Mouse (Mus musculus) frontal cortex, adult 2 months (tissue): ENCODE results near the gene Gm11937. TPM values are rescaled to one million over a fixed set of nuclear protein-coding genes. Genes with fewer than 3 reads are reported as not detected.
"Not testable (repeated sequence)": the region's sequence is repeated elsewhere in the genome, so short reads cannot be mapped to it uniquely, and the experiment has no call there.

Source experiments
- DNase-seq, 2 experiments: peaks; one replicate each; pipeline ENCODE4 v3.0.0; 2022; ENCODE audit warnings: low spot score in 1 of 2; ENCODE audit errors: extremely low spot score in 1 of 2
- polyA plus RNA-seq: library from polyadenylated mRNA; depleted of rRNA; stranded (reverse); fragments of >200 nt; gene quantifications from 2 replicates; pipeline ENCODE4 v1.2.3, GENCODE M21; 2012; rRNA removed

The Gm11937 gene
- not detected in 2 replicates for polyA plus RNA-seq

DNA sequence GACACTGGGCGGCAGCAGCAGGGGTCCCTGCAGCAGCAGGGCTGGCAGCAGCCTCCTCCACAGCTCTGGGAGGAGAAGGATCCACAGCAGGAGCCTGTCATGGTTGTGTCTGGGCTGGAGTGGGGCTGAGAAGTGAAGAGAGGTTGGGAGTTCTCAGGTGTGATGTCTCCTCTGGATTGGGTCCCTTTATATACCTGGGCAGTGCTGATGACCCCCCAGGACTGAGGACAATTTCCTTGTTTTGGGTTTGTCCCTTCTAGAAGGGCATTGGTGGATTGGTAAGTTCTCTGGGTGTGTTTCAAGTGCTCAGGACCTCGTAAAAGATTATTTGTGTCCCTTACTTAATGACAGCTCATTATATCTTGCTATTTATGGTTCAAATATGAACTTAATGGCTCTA, at the start of gene Gm11937:
Gene Gm11937 (minus strand): TSS at position 101 of the 400 bp plus-strand sequence.
- not testable (repeated sequence) for DNase-seq

DNA sequence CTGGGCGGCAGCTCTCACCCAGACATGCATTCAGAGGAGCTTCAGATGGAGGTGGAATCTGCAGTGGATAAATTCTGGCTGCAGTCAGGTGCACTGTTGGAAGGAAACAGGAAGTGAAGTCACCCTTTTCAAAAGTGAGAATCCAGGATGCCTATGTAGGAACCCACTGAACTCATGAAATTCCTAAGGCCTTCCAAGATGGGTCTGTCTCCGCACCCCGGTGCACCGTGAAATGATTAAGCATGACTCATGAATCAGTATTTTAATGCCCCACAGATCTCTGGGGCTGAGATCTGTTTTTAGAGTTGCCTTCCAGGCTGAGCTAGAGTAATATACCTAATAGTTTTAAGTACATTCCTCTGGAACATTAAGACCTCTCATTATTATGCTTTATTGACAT, 49.3 kb upstream of the Gm11937 start:
- no peak for DNase-seq

DNA sequence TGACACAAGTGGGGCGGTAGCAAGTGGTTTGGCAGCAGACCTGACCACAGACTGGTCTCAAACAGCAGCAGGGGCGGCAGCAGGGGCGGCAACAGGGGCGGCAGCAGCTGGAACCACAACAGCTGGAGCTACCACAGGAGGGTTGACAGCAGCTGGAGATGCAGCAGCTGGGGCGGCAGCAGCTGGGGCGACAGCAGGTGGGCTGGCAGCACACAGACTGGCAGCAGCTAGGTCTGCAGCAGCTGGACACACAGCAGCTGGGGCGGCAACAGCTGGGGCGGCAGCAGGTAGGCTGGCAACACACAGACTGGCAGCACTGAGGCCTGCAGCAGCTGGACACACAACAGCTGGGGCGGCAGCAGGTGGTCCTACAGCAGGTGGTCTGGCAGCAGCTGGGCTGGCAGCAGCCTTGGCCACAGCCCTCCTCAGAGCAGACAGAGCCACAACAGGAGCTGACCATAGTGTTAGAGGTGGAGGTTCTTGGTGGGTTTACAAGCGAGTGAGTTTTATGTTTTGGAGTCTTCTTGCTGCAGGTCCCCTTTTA, 48.5 kb upstream of the Gm11937 start, which contains the start of gene Gm11563:
Gene Gm11563 (minus strand): TSS at position 494 of the 544 bp plus-strand sequence.
- not testable (repeated sequence) for DNase-seq

DNA sequence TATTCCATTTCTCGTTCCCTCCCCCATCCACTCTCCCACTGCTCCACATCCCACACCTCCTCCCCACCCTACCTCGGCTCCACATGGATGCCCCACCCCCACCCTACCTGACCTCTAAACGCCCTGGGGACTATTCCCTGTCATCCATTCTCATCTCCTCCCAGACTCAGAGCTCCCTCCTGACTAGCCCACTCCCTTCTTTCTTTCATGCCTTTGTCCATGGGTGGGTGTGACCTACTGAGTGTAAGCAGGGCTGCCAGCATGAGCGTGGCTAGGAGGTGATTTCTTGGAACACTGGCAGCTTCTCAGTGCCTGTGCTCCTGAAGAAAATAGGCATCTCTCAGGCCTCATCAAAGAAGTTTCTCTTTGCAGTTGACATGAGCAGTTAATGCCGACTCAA, 47.1 kb upstream of the Gm11937 start:
- no peak for DNase-seq

DNA sequence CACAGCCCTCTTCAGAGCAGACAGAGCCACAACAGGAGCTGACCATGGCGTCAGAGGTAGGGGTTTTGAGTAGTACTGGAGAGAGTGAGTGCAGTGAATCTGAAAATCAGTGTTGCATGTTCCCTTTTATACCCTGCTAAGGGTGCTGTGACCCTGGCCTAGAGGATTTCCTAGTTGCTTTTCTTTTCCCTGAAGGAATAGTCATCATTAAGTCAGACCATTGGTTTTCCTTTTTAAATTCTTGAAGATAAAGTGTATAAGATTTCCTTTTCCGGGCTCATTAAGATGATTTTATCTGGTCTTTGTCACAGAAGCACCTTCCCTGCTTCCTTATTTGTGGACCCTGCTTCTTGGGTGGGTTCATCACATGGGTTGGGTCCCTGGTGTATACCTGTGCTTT, 40.1 kb upstream of the Gm11937 start, which contains the start of gene Gm11555:
Gene Gm11555 (minus strand): TSS at position 101 of the 400 bp plus-strand sequence.
- DNase-seq, result no peak

DNA sequence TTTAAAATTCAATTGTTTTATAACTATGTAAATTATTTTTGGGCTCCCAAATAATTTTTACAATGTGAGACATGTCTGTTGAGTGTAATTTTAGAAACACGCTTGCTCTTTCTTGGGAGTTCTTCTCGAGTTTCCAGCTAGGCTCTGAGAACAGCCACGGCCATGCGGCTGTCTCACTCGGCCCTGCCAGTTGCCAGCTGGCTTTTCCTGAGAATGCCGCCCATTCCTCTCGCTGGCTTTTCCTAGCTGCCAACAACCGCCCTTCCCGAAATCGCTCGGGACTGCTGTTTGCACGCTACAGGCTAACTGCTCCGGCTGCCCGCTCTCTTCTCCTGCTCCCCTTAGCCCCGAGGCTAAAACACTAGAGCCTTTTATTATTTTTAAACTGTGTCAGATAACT, 36.5 kb upstream of the Gm11937 start:
- DNase-seq, result peak in 1 of 2 experiments; percentile 42

DNA sequence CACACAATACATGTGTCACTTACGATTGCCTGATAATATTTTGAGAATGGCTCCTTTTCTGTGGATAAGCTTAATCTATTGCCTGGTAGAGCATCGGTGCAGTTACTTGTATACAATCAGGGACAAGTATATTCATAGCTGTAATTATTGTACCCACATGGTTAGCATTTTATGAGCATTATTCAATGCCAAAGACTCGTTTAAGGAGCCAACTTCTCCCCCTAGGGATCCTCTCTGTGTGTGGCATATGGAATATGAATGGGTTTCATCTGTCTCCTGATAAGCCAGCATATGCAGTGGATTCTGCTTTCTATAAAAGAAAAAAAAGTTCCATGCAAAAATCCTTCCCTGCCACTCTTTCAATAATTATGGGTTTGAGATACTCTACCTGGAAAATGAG, 34.4 kb upstream of the Gm11937 start:
- no peak for DNase-seq

DNA sequence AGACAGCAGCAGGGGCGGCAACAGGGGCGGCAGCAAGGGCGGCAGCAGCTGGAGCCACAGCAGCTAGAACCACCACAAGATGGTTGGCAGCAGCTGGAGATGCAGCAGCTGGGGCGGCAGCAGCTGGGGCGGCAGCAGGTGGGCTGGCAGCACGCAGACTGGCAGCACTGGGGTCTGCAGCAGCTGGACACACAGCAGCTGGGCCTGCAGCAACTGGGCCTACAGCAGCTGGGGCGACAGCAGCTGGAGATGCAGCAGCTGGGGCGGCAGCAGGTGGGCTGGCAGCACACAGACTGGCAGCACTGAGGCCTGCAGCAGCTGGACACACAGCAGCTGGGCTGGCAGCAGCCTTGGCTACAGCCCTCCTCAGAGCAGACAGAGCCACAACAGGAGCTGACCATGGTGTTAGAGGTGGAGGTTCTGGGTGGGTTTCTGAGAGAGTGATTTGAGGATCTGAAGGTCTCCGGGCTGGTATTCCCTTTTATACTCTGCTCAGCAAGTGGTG, 33.7 kb upstream of the Gm11937 start, which contains the start of gene Krtap4-7:
Gene Krtap4-7 (minus strand): TSS at position 455 of the 505 bp plus-strand sequence.
- DNase-seq, result not testable (repeated sequence)

DNA sequence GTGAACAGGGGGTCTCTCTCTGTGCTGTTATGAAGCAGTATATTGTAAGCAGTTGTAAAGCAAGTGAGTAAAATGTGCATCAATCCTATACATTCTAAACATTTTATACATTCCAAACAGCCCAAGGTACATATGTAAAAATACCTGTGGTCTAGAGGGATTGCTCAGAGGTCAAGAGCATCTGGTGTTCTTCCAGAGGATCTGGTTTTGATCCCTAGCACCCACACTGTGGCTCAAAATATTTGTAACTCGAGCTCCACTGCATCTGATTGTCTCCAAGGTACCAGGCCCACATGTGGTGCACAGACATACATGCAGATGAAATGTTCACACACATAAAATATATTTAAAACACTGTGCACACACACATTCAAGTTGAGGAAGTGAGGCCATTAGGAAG, 30.9 kb upstream of the Gm11937 start:
- no peak for DNase-seq

DNA sequence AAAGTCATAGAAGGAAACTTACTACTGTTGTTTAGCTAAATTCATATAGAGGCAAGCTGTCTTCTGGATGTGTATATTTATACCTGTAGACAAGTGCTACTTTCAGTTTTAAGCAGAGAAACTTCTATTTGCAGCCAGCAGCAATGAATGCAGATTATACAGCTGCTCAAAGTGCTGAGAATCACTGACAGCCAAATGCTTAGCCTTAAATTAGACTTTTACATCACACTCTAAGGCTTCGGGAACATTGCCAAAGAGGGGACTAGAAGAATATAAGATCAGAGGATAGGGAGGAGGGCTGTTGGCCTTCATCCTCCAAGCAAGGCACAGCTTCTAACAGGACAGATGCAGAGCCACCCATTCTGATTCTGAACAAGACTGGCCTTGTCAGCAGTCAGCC, 27.1 kb upstream of the Gm11937 start:
- peak; percentile 3 to 42 for DNase-seq

DNA sequence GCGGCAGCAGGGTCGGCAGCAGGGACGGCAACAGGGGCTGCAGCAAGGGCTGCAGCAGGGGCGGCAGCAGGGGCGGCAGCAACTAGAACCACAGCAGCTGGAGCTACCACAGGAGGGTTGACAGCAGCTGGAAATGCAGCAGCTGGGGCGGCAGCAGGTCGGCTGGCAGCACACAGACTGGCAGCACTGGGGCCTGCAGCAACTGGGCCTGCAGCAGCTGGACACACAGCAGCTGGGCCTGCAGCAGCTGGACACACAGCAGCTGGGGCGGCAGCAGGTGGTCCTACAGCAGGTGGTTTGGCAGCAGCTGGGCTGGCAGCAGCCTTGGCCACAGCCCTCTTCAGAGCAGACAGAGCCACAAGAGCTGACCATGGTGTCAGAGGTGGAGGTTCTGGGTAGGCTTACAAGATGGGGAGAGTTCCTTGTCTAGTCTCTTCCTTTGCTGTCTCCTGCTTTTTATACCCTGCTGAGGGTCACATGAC, 24.7 kb upstream of the Gm11937 start, which contains the start of gene Krtap4-2:
Gene Krtap4-2 (minus strand): TSS at position 432 of the 482 bp plus-strand sequence.
- DNase-seq, result no peak

DNA sequence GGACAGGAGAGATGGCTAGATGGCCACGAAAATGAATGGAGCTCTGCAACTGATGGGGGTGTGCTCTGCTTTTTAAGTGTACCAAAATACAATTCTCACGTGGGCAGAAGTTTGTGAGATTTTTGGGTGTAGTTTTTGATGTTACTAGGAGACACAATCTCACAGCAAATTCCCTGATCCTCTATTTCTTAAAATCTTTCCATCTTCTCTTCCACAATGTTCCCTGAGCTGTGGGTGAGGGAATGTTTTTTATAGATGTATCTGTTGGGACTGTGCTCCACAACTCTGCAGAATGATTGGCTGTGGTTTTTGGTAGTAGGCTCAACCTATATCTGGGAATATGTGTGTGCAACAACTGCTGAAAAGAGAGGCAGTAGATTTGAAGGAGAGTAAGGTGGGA, 23.3 kb upstream of the Gm11937 start:
- DNase-seq, result peak; percentile 25 to 61

DNA sequence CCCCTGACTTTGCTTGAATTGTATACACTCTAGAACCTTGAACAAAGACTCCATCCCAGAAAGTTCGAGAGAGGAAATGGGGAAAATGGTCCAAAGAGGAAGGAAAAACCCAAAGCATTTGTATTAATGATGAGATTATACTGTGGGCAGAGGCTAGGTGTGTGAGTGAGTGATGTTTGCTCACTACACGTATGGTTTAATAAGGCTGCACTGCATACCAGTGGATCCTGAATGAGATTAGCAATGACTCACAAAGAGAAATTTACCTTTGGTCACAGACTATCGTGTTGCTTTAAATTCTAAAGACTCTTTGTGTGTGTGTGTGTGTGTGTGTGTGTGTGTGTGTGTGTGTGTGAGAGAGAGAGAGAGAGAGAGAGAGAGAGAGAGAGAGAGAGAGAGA, 20.9 kb upstream of the Gm11937 start:
- DNase-seq, result no peak

DNA sequence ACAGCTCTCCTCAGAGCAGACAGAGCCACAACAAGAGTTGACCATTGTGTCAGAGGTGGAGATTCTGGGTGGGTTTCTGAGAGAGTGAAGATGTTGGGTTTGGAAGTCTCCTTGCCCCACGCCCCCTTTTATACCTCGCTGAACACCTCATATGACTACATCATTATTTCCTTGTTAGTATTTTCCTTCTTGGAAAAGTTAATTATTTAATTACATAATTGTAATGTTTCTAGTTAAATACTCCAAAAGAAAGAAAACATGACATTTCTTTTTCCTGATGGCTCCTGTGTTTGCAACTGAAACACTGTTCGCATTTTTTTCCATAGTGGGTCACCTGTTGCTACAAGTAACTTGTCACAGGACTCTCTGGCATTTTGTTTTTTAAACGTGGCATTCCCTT, 18.1 kb upstream of the Gm11937 start, which contains the start of gene Krtap4-1:
Gene Krtap4-1 (minus strand): TSS at position 101 of the 400 bp plus-strand sequence.
- no peak for DNase-seq

DNA sequence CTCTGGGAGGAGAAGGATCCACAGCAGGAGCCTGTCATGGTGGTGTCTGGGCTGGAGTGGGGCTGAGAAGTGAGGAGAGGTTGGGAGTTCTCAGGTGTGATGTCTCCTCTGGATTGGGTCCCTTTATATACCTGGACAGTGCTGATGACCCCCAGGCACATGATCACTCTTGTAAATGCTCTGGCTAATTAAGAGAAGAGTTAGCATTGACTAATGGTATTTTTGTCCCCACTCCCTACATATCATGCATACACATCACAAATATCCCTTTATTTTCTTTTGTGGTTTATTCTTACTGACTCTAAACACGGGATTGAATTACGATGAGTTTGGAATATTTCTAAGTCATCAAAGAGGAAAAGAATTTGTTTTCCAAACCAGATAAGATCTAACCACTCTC, 10.3 kb upstream of the Gm11937 start, which contains the start of gene Gm11562:
Gene Gm11562 (minus strand): TSS at position 101 of the 400 bp plus-strand sequence.
- DNase-seq, result no peak

DNA sequence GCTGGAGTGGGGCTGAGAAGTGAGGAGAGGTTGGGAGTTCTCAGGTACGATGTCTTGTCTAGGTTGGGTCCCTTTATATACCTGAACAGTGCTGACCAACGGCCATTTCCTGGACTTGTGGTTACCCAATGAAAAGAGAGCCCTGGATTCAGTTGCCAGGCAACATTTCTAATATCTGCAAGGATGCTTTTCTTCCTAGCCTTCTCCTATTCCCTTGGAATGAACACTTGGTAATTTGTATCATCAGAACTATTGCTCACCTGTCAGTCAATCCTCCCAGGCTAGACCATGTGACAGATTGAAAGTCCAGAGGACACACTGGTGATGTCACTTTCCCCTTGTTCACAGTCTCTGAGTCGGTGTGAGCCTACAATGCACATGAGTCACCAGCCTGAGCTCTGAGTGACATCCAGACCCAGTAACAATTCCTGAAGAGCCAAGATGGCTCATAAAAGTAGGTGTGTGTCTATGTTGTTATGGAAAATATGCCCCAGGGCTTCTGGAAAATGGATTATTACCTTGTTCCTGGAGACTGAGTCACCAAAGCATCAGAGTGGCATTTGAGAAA, 4.9 kb upstream of the Gm11937 start, which contains the start of gene Krtap2-4:
Gene Krtap2-4 (minus strand): TSS at position 51 of the 568 bp plus-strand sequence.
- no peak for DNase-seq

DNA sequence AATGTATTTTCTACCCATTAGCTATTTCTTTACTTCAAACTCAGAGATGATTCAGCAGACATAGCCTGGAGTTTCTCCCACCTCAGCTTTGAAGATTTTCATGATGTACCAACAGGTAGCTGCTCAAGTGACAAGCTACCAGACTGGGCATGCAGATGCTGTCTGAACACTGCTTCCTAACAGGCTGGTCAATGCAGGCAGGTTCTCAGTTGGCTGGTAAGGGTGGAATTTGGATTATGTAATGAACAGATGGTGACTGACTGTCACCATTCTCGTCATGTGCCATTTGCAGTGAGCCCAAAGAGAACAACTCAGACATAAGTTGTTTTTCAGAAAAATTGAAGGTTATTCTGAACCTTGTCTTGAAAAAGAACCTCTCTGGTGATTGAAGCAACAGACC, 863 bp downstream of the Gm11937 start:
- peak; percentile 46 to 61 for DNase-seq

DNA sequence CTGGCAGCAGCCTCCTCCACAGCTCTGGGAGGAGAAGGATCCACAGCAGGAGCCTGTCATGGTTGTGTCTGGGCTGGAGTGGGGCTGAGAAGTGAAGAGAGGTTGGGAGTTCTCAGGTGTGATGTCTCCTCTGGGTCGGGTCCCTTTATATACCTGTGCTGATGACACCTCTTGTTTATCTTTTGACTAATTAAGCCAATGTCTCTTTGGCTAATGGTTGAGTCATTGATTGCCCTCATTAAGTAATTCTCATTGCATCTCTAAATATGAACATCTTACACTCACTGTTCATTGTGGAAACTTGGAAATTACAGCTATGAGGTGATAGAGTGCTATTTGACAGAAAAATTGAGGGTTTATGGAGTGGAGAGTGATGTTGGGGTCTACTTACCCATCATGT, 6.8 kb downstream of the Gm11937 start, which contains the start of gene Gm11938:
Gene Gm11938 (minus strand): TSS at position 101 of the 400 bp plus-strand sequence.
- not testable (repeated sequence) for DNase-seq

DNA sequence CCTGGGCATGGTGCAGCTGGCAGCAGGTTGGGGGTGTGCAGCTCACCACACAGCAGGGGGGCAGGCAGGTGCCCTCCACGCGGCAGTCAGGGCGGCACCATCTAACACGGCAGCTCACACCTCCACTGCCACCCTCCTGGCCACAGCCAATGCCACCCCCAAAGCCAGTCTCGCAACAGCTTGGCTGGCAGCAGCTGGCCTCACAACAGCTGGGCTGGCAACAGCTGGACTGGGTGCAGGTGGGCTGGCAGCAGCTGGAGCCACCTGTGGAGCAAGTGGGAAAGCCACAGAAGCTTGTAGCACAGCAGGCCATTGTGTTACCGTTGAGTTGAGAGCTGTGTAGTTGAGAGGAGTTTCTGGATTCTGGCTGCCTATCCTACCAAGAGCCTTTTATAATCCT, 12.2 kb downstream of the Gm11937 start, which contains the start of gene Krtap9-3:
Gene Krtap9-3 (minus strand): TSS at position 364 of the 400 bp plus-strand sequence.
- DNase-seq, result not testable (repeated sequence)

DNA sequence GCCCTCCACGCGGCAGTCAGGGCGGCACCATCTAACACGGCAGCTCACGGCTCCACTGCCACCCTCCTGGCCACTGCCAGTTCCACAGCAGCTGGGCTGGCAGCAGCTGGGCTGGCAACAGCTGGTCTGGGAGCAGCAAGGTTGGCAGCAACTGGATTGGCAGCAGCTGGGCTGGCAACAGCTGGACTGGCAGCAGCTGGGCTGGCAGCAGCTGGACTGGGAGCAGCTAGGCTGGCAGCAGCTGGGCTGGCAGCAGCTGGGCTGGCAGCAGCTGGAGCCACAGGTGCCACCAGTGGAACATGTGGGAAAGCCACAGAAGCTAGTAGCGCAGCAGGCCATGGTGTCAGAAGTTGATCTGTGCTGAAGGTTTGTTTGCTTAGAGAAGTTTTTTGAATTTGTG, 19.0 kb downstream of the Gm11937 start, which contains the start of gene Krtap1-3:
Gene Krtap1-3 (minus strand): TSS at position 359 of the 400 bp plus-strand sequence.
- no peak for DNase-seq

DNA sequence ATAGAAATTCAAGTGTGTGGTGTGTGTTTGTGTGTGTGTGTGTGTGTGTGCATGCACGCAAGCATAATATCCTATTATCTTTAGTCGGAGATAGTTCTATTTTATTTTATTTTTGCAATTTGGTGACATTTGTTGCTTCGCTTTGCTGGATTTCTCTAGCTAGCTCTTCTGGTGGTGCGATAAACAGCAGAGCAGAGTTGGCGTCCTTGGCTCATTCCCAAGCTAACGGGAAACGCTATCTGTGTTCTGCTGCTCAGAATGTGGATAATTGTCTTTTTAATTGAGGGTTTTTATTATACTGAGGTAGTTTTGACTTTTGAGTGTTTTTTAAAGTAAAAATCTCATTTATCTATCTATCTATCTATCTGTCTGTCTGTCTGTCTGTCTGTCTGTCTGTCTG, 24.9 kb downstream of the Gm11937 start:
- DNase-seq, result peak in 1 of 2 experiments; percentile 42
